Comparison of ENCODE assay signal across 25 mouse cellular contexts in genomic region chr17:9888494-9888893, GRCm38 (mm10).
DNase-seq lines count a peak whose midpoint lies in the region; ATAC-seq lines count a peak whose summit lies in the region.
"Had no signal": no experiment of that assay in that cellular context is flagged by ENCODE, and none has a peak within 500 bp of the region (broad histone marks: within the 10 kb centered on the region; RNA-seq: fewer than 3 reads in every experiment).

No protein-coding gene starts in this region.

- ATAC-seq in hindbrain, embryonic 13.5 days (ENCODE audit: low FRiP score): no peak
- ATAC-seq in neural tube, embryonic 11.5 days (ENCODE audit: insufficient read depth, low FRiP score, low TSS enrichment): no peak
- no peak; the same call in 1 of the 2 replicates for ATAC-seq in neural tube, embryonic 13.5 days (ENCODE audit: low read depth)
- ATAC-seq: forebrain, embryonic 14.5 days had no signal

- intact Hi-C loops in left cerebral cortex, postnatal 36 days (cut with DNase I): no loop called here

- peaks cover 58% of the 10 kb centered on the region for H3K4me1 ChIP-seq in hindbrain, embryonic 10.5 days (replicated peaks)
- peaks cover 57% of the 10 kb centered on the region for H3K4me1 ChIP-seq in hindbrain, embryonic 13.5 days (replicated peaks)
- H3K4me1 ChIP-seq in neural tube, embryonic 11.5 days (ENCODE audit: control insufficient read depth, insufficient read depth, low read length): peaks cover 22% of the 10 kb centered on the region
- H3K4me1 ChIP-seq in neural tube, embryonic 13.5 days (replicated peaks): peaks cover 55% of the 10 kb centered on the region
- H3K4me1 ChIP-seq: embryonic facial prominence, embryonic 15.5 days had no signal

- H3K36me3 ChIP-seq in hindbrain, embryonic 10.5 days: no peaks in the 10 kb centered on the region
- no peaks in the 10 kb centered on the region for H3K36me3 ChIP-seq in hindbrain, embryonic 13.5 days
- no peaks in the 10 kb centered on the region for H3K36me3 ChIP-seq in neural tube, embryonic 11.5 days (ENCODE audit: control insufficient read depth, insufficient read depth, low read length)
- H3K36me3 ChIP-seq in neural tube, embryonic 13.5 days: no peaks in the 10 kb centered on the region
- H3K36me3 ChIP-seq: embryonic facial prominence, embryonic 15.5 days; heart, embryonic 12.5 days; kidney, embryonic 15.5 days; neural tube, embryonic 12.5 days had no signal

- H3K4me2 ChIP-seq in hindbrain, embryonic 13.5 days: no peak overlapping the region
- H3K4me2 ChIP-seq in neural tube, embryonic 11.5 days (ENCODE audit: low read depth): no peak overlapping the region
- no peak overlapping the region for H3K4me2 ChIP-seq in neural tube, embryonic 13.5 days
- H3K4me2 ChIP-seq: embryonic facial prominence, embryonic 15.5 days; heart, embryonic 12.5 days; kidney, embryonic 15.5 days; neural tube, embryonic 12.5 days had no signal

- H3K27me3 ChIP-seq in hindbrain, embryonic 10.5 days (ENCODE audit: insufficient read depth, poor library complexity, severe bottlenecking): peaks cover 9% of the 10 kb centered on the region
- 0 out of 2 replicates have a peak, but pooled peaks cover 4% of the 10 kb centered on the region for H3K27me3 ChIP-seq in hindbrain, embryonic 13.5 days
- no peaks in the 10 kb centered on the region for H3K27me3 ChIP-seq in neural tube, embryonic 11.5 days (ENCODE audit: control insufficient read depth, insufficient read depth, low read length)
- H3K27me3 ChIP-seq in neural tube, embryonic 13.5 days: no peaks in the 10 kb centered on the region
- H3K27me3 ChIP-seq: embryonic facial prominence, embryonic 15.5 days; heart, embryonic 12.5 days; neural tube, embryonic 12.5 days had no signal

- H3K4me3 ChIP-seq in hindbrain, embryonic 10.5 days: no peak overlapping the region
- H3K4me3 ChIP-seq in hindbrain, embryonic 13.5 days: no peak overlapping the region
- no peak overlapping the region for H3K4me3 ChIP-seq in neural tube, embryonic 11.5 days (ENCODE audit: low read depth, low read length)
- no peak overlapping the region for H3K4me3 ChIP-seq in neural tube, embryonic 13.5 days
- H3K4me3 ChIP-seq: embryonic facial prominence, embryonic 15.5 days; heart, embryonic 12.5 days; kidney, embryonic 15.5 days; neural tube, embryonic 12.5 days had no signal

- no peak overlapping the region for H3K9ac ChIP-seq in hindbrain, embryonic 13.5 days
- H3K9ac ChIP-seq in neural tube, embryonic 11.5 days (ENCODE audit: low read length): peak overlapping the region; percentile 9; the same call in 1 of the 2 replicates
- H3K9ac ChIP-seq in neural tube, embryonic 13.5 days: no peak overlapping the region
- H3K9ac ChIP-seq: embryonic facial prominence, embryonic 15.5 days; heart, embryonic 12.5 days; kidney, embryonic 15.5 days; liver, embryonic 14.5 days; neural tube, embryonic 12.5 days had no signal

- no peaks in the 10 kb centered on the region for H3K9me3 ChIP-seq in hindbrain, embryonic 10.5 days
- H3K9me3 ChIP-seq in hindbrain, embryonic 13.5 days: no peaks in the 10 kb centered on the region
- no peaks in the 10 kb centered on the region for H3K9me3 ChIP-seq in neural tube, embryonic 11.5 days (ENCODE audit: control insufficient read depth, low read length)
- no peaks in the 10 kb centered on the region for H3K9me3 ChIP-seq in neural tube, embryonic 13.5 days
- H3K9me3 ChIP-seq: embryonic facial prominence, embryonic 15.5 days; heart, embryonic 12.5 days; kidney, embryonic 15.5 days; neural tube, embryonic 12.5 days had no signal

- H3K27ac ChIP-seq in hindbrain, embryonic 10.5 days: peak overlapping the region; percentile 76
- H3K27ac ChIP-seq in hindbrain, embryonic 13.5 days: no peak overlapping the region
- no peak overlapping the region for H3K27ac ChIP-seq in neural tube, embryonic 11.5 days (ENCODE audit: low read depth, low read length)
- peak overlapping the region; percentile 57; the same call in 1 of the 2 replicates for H3K27ac ChIP-seq in neural tube, embryonic 13.5 days (replicated peaks)
- H3K27ac ChIP-seq: embryonic facial prominence, embryonic 15.5 days; kidney, embryonic 15.5 days; liver, embryonic 14.5 days; macrophage; neural tube, embryonic 12.5 days had no signal

- DNase-seq in hindbrain, embryonic 10.5 days (ENCODE audit: low spot score): no peak
- no peak for DNase-seq in neural tube, embryonic 11.5 days (ENCODE audit: low spot score)
- no peak for DNase-seq in neural tube, embryonic 10.5 days (ENCODE audit: extremely low spot score, low spot score)
- DNase-seq in layer of hippocampus, postnatal 10 days (ENCODE audit: low spot score in 2 of 2): no peak
- no peak for DNase-seq in left cerebral cortex, postnatal 36 days (ENCODE audit: low spot score in 2 of 2)
- DNase-seq: adrenal gland, postnatal 25 days; B cell, adult 2 months; cerebellum, adult 18-20 months; cerebellum, postnatal 10 days; gastrocnemius, postnatal 14 days; kidney, adult 18-20 months; kidney, postnatal 4 days; liver; lung, adult 2 months; lung, postnatal 10 days; thymus, postnatal 4 days had no signal

- 68% methylated on average over 4 of the region's 4 CpGs for WGBS in hindbrain, embryonic 10.5 days
- WGBS in hindbrain, embryonic 13.5 days: 50% methylated on average over 4 of the region's 4 CpGs
- WGBS in neural tube, embryonic 11.5 days: 77% methylated on average over 4 of the region's 4 CpGs
- 56% methylated on average over 4 of the region's 4 CpGs for WGBS in neural tube, embryonic 13.5 days

Comparison
In these comparisons a context has a peak if more than half of its experiments do, and no peak if none do; other contexts are left out.
1. H3K27ac ChIP-seq: peak in hindbrain, embryonic 10.5 days (single experiment) and neural tube, embryonic 13.5 days (single experiment); none in hindbrain, embryonic 13.5 days (single experiment) and neural tube, embryonic 11.5 days (single experiment).